Mouse (Mus musculus) heart, embryonic 10.5 days (tissue): ENCODE results near the gene Gfpt1. TPM values are rescaled to one million over a fixed set of nuclear protein-coding genes. Genes with fewer than 3 reads are reported as not detected.
A peak's percentile ranks its signal among the peaks of the same experiment; 100 is the strongest.
"Not testable (repeated sequence)": the region's sequence is repeated elsewhere in the genome, so short reads cannot be mapped to it uniquely, and the experiment has no call there.

Source experiments
- DNase-seq: peaks from one replicate; pipeline ENCODE4 v3.0.0-alpha.2; 2017; ENCODE audit warnings: low spot score
- H3K27ac ChIP-seq: fragments of 300-500 bp; sonication (generic); 2 replicates; pipeline ENCODE4 v1.5.1; 2016; ENCODE audit warnings: mild to moderate bottlenecking
- H3K27me3 ChIP-seq: fragments of 300-500 bp; sonication (generic); 2 replicates; pipeline ENCODE4 v1.6.1; 2016; ENCODE audit warnings: mild to moderate bottlenecking; ENCODE audit not compliant: poor library complexity, insufficient read depth, severe bottlenecking
- H3K36me3 ChIP-seq: fragments of 300-500 bp; sonication (generic); 2 replicates; pipeline ENCODE4 v1.6.1; 2016; ENCODE audit warnings: mild to moderate bottlenecking, moderate library complexity
- H3K4me1 ChIP-seq: fragments of 300-500 bp; sonication (generic); 2 replicates; pipeline ENCODE4 v1.6.1; 2016; ENCODE audit warnings: mild to moderate bottlenecking
- H3K4me3 ChIP-seq: fragments of 300-500 bp; sonication (generic); 2 replicates; pipeline ENCODE4 v1.5.1; 2016; ENCODE audit warnings: mild to moderate bottlenecking, moderate library complexity
- H3K9me3 ChIP-seq: fragments of 300-500 bp; sonication (generic); 2 replicates; pipeline ENCODE4 v1.6.1; 2016; ENCODE audit warnings: mild to moderate bottlenecking, moderate library complexity
- WGBS: fragments of 180-500 bp; shearing (Covaris S2); methylation state at CpG from one replicate; pipeline ENCODE4 v1.1.7; 2016; 5-methylcytosine and 5-hydroxymethylcytosine counted together
- polyA plus RNA-seq: library from polyadenylated mRNA; unstranded; fragments of >200 nt; fragmentation: Nextera tagmentation; extraction: Ambion mirVana; gene quantifications from 2 replicates; pipeline ENCODE4 v1.2.1, GENCODE M21; 2016

The Gfpt1 gene
- polyA plus RNA-seq, 1 experiment from 2014 or later = 18.6 TPM

DNA sequence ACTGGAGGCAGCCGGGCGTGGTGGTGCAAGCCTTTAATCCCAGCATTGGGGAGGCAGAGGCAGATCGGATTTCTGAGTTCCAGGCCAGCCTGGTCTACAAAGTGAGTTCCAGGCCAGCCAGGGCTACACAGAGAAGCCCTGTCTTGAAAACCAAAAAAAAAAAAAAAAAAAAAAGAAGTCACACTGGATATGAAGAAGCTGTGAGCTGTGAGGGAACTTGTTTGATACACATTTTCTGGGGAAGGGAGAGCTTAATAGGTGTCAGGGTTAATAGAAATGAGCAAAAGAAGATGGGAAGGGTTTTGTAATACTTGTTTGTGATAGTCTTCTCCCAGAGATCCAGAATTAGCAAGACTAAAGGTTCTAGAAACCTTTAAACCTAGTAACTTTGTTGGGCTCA is 2.9 kb downstream of the Gfpt1 start:
- Histone ChIP-seq H3K27ac (no peak overlapping the region), H3K27me3 (no peaks in the 10 kb centered on the region), H3K4me1 (peaks cover 14% of the 10 kb centered on the region), H3K9me3 (no peaks in the 10 kb centered on the region), H3K4me3 (no peak overlapping the region), H3K36me3 (peaks cover 26% of the 10 kb centered on the region)
- DNase-seq = no peak
- WGBS = 82% methylated on average over 3 of the region's 3 CpGs

DNA sequence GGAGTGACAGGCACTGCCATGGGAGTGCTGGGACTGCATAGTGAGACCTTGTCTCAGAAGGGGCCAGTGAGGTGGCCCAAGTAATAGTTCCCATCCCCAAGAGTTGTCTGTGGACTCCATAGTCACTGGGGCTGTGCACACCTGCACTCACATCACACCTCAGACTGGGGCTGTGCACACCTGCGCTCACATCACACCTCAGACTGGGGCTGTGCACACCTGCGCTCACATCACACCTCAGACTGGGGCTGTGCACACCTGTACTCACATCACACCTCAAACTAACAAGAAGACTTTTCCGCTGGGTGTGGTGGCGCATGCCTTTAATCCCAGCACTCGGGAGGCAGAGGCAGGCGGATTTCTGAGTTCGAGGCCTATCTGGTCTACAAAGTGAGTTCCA is 6.1 kb downstream of the Gfpt1 start:
- H3K36me3 ChIP-seq = peaks cover 54% of the 10 kb centered on the region
- H3K4me3 ChIP-seq, H3K27ac ChIP-seq, DNase-seq, H3K27me3 ChIP-seq, H3K4me1 ChIP-seq, H3K9me3 ChIP-seq: not testable (repeated sequence)
- WGBS = 92% methylated on average over 7 of the region's 7 CpGs

DNA sequence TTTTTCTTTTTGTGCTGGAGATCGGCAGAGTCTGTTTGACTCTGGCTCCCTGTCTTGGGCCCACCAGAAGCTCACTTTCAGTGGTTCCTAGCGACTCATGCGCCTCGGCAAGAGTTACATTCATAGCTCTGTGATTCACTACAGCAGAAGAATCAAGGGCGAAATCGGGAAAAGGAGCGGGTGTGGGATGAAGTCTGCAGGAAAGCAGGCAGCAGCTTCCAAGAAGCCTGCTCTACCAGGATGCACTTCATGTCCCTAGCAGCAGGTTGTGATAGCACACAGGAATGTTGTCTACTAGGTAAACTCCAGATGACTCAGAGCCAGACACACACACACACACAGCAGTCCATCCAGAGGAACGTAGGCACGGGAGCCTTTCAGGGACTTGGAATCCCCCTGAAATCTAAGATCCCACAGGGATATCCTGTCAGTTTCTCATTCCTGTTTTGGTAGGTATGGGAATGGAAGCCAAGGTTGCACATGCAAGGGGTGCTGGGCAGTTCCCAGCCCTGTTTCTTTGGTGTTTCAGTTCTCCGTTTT is 9.3 kb downstream of the Gfpt1 start:
- Histone ChIP-seq H3K9me3 (no peaks in the 10 kb centered on the region), H3K4me1 (no peaks in the 10 kb centered on the region), H3K36me3 (peaks cover 83% of the 10 kb centered on the region), H3K4me3 (no peak overlapping the region), H3K27ac (no peak overlapping the region), H3K27me3 (no peaks in the 10 kb centered on the region)
- WGBS = 89% methylated on average over 10 of the region's 10 CpGs
- no peak for DNase-seq

DNA sequence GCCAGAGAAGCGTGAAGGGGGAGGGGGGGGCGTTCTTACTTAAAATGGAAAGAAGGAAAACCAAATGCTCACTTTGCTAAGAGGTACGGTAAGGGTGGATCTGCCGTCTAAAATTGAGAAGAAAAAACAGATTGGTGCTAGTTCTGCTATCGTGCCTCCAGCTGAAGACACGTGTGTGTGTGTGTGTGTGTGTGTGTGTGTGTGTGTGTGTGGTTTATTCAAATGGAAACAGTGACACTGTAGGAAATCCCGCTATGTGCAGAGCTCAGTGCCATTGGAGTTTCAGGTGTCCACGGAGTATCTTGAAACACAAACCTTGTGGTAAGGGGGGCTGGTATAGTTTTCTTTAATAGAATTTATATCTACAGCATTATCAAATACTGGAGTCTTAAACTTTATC is 11.5 kb downstream of the Gfpt1 start:
- 90% methylated on average over 8 of the region's 8 CpGs for WGBS
- DNase-seq = no peak
- Histone ChIP-seq H3K27ac (no peak overlapping the region), H3K36me3 (peaks cover 84% of the 10 kb centered on the region), H3K4me1 (no peaks in the 10 kb centered on the region), H3K27me3 (no peaks in the 10 kb centered on the region), H3K4me3 (no peak overlapping the region), H3K9me3 (no peaks in the 10 kb centered on the region)

DNA sequence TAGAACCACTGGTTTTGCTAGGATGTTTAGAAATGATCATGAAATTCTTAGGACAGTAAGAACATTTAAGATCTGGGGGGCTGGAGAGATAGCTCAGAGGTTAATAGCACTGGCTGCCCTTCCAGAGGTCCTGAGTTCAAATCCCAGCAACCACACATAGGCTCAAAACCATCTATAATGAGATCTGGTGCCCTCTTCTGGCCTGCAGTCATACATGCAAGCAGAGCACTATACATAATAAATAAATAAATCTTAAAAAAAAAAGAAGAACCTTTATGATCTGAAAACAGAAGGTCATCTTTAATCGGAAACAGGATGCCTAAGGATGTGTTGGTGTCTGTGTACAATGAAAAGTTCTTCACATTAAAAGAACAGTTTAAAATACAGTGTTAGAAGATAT is 17.1 kb downstream of the Gfpt1 start:
- peaks cover 86% of the 10 kb centered on the region for H3K36me3 ChIP-seq
- no peaks in the 10 kb centered on the region for H3K9me3 ChIP-seq
- H3K4me3 ChIP-seq = no peak overlapping the region
- no peak for DNase-seq
- H3K27me3 ChIP-seq = no peaks in the 10 kb centered on the region
- 87% methylated on average over 1 of the region's 1 CpGs for WGBS
- no peak overlapping the region for H3K27ac ChIP-seq
- no peaks in the 10 kb centered on the region for H3K4me1 ChIP-seq

DNA sequence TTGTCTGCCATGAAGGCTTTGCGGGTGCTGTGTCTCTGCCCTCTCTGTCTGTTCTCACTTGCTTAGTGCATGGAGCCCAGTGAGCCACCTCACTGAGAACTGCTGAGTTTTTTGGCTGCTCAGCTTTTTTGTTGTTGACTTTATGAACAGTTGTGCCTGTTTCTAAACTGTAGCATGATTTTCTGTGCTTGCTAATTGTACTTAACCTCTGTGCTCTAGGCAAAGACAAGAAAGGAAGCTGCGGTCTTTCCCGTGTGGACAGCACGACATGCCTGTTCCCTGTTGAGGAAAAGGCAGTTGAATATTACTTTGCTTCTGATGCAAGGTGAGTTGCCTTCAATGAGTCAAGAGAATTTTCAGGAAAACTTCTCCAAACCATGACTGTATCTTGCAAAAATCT is 20.9 kb downstream of the Gfpt1 start:
- 89% methylated on average over 4 of the region's 4 CpGs for WGBS
- H3K27ac ChIP-seq = no peak overlapping the region
- no peak for DNase-seq
- 0 out of 2 replicates have a peak, but pooled peaks cover 1% of the 10 kb centered on the region for H3K4me1 ChIP-seq
- no peaks in the 10 kb centered on the region for H3K27me3 ChIP-seq
- peaks cover 86% of the 10 kb centered on the region for H3K36me3 ChIP-seq
- H3K9me3 ChIP-seq = no peaks in the 10 kb centered on the region
- no peak overlapping the region for H3K4me3 ChIP-seq

DNA sequence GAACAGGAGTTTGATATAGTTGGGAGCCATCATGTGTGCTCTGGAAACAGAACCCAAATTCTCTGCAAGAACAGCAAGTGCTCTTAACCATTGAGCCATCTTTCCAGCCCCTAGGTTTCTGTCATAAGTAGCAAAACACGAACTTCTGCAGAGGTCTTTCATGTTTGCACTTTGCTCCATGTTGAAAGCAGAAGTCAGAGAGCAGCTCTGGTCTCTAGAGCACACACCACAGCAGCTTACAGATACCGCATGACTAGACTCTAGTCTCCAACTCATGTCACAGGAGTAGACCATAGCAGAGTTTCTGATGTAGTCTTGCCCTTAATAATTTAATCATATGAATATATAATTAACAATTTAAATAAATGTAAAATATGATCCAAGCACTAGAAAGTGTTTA is 25.6 kb downstream of the Gfpt1 start:
- WGBS = 85% methylated on average over 2 of the region's 2 CpGs
- Histone ChIP-seq H3K4me3 (no peak overlapping the region), H3K27ac (no peak overlapping the region), H3K36me3 (peaks cover 89% of the 10 kb centered on the region), H3K27me3 (no peaks in the 10 kb centered on the region), H3K4me1 (peaks cover 22% of the 10 kb centered on the region), H3K9me3 (no peaks in the 10 kb centered on the region)
- no peak for DNase-seq

DNA sequence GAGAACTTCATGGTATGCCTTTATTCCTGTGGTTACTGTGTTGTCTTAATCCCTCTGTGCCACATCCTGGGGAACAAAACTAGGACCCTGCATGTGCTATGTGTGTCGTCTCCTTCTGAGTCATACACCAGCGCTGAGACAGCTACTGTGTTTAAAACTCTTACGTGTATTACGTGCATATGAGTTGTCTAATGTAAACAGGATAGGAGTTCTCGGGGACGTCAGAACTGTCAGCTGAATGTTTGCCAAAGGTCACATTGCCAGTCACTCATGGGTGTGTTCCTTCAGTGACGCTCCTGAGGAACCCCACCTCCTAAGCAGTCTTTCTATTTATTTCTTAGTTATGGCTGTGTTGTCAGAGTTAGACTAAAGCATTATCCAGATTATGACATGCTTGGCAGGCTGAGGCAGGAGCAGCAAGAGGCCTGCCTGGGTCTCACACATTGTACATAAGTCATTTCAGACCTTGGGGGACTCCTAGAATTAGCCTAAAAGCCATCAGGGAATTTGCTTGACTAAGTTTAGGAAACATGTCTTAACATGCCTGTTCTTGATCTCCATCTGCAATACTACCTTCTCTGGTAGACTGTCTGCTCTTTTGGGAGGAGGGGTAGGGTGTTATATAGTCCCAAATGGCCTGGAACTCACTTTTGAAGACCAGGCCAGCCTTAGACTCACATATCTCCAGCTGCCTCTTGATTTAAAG is 26.7 kb downstream of the Gfpt1 start:
- no peak for DNase-seq
- peaks cover 84% of the 10 kb centered on the region for H3K36me3 ChIP-seq
- no peaks in the 10 kb centered on the region for H3K9me3 ChIP-seq
- 73% methylated on average over 7 of the region's 7 CpGs for WGBS
- peaks cover 33% of the 10 kb centered on the region for H3K4me1 ChIP-seq
- H3K27ac ChIP-seq = no peak overlapping the region
- no peak overlapping the region for H3K4me3 ChIP-seq
- H3K27me3 ChIP-seq = no peaks in the 10 kb centered on the region

DNA sequence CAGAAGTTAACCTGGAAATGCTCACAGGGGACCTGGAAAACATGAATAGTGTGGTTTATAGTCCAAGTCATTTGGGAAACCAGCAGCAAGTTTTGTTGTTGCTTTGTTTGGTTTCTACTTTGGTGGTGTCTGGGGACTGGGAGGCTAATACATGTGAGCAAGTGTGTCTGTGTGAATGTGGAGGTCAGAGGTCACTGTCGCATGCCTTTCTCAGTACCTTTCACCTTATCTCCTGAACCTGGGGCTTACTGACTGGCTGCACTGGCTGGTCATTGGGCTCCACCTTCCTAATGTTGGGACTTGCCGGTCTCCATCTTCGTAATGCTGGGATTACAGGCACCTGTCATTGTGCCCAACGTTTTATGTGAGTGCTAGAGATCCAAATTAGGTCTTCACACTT is 28.0 kb downstream of the Gfpt1 start:
- peaks cover 40% of the 10 kb centered on the region for H3K4me1 ChIP-seq
- no peaks in the 10 kb centered on the region for H3K9me3 ChIP-seq
- DNase-seq = no peak
- H3K27me3 ChIP-seq = no peaks in the 10 kb centered on the region
- peaks cover 73% of the 10 kb centered on the region for H3K36me3 ChIP-seq
- WGBS = 87% methylated on average over 4 of the region's 4 CpGs
- no peak overlapping the region for H3K4me3 ChIP-seq
- no peak overlapping the region for H3K27ac ChIP-seq

DNA sequence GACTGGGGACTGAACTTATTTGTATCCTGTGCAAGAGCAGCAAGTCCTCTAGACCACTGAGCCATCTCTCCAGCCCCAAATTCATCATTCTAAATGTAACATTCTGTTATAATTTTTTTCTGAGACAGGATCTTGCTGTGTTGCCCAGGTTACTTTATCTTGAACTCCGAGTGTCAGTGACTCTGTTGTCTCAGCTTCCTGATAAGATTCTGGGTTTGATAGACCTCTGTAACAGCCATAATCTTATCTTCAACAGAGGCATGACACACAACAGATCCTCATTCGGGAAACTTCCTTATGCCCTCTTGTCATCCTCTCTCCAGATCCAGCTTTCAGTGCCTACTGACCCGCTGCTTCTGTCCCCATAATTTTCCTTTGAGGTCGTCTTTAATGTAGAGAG is 30.1 kb downstream of the Gfpt1 start:
- Histone ChIP-seq H3K27ac (no peak overlapping the region), H3K36me3 (peaks cover 72% of the 10 kb centered on the region)
- WGBS = 16% methylated on average over 4 of the region's 4 CpGs

DNA sequence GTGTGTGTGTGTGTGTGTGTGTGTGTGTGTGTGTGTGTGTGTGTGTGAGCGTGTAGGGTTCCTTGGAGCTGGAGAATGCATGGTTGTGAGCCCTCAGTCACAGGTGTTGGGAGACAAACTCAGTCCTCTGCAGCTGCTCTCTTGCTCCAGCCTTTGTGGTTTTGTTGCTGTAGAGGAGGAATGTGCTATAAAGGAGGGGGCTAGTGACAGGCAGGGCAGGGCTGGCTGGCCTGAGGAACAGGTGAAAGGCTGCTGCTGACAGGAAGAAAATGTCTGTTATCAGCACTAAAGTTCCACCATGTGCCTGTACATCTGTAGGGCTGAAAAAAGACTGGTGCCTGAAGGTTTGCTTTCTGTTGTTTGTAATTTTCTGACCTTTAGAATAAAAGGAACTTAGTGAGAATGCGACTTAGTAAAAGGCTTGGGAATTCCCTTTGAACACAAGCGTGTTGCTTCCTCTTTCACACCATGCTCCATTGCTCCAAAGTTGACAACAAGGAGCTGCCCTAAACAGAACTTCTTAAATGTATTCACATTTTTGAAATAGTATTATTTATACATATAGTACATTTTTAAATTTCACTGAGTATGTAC is 32.5 kb downstream of the Gfpt1 start:
- Histone ChIP-seq H3K4me3 (0 out of 2 replicates have a peak overlapping the region, but pooled peaks have one; percentile 0), H3K27ac (peak overlapping the region; percentile 3; the same call in 1 of the 2 replicates), H3K4me1 (peaks cover 33% of the 10 kb centered on the region), H3K27me3 (no peaks in the 10 kb centered on the region), H3K9me3 (no peaks in the 10 kb centered on the region), H3K36me3 (peaks cover 65% of the 10 kb centered on the region)
- peak; percentile 83 for DNase-seq
- WGBS = 54% methylated on average over 3 of the region's 3 CpGs

More for the DNA sequence above, 30.1 kb downstream of the Gfpt1 start:
- DNase-seq = no peak
- H3K4me1 ChIP-seq = peaks cover 44% of the 10 kb centered on the region
- no peaks in the 10 kb centered on the region for H3K9me3 ChIP-seq
- H3K27me3 ChIP-seq = no peaks in the 10 kb centered on the region
- no peak overlapping the region for H3K4me3 ChIP-seq

DNA sequence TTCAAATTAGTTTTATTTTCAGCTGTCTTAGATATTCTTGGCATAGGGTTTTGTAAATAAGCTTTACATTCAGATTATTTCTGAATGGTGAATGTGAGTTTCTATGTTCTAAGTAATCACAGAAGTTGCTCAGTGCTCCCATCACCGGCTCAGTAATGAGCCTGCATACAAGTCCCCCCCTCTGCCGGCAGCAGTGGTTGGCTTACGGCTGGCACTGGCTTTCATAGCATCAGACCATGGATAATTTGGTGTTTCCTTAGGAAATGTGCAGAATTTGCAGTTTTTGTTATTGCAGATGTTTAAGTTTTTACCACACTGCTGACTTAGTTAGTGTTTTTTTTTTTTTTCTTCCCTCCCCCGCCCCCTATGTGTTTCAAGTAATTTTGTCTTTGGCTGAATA is 36.8 kb downstream of the Gfpt1 start:
- no peak overlapping the region for H3K27ac ChIP-seq
- no peak overlapping the region for H3K4me3 ChIP-seq
- H3K27me3 ChIP-seq = no peaks in the 10 kb centered on the region
- no peak for DNase-seq
- H3K4me1 ChIP-seq = peaks cover 11% of the 10 kb centered on the region
- H3K36me3 ChIP-seq = peaks cover 76% of the 10 kb centered on the region
- WGBS = 80% methylated on average over 4 of the region's 4 CpGs
- no peaks in the 10 kb centered on the region for H3K9me3 ChIP-seq

DNA sequence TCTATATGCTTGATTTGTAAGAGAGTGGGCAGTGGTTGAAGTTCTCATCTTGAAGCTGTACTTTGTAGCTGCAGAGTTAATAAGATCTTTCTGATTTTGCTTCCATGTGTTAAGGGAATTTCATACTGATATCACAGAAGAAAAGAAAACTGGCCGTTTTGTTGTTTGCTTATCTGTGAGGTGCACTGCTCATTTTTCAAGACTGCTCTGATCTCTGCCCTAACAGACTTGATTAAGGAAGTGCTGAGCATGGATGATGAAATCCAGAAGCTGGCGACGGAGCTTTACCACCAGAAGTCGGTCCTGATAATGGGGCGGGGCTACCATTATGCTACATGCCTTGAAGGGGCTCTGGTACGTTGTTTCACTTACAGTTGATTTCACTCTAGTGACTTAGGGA is 42.4 kb downstream of the Gfpt1 start:
- peaks cover 94% of the 10 kb centered on the region for H3K36me3 ChIP-seq
- no peaks in the 10 kb centered on the region for H3K4me1 ChIP-seq
- no peak for DNase-seq
- 44% methylated on average over 6 of the region's 6 CpGs for WGBS
- H3K27me3 ChIP-seq = no peaks in the 10 kb centered on the region
- H3K4me3 ChIP-seq = no peak overlapping the region
- no peak overlapping the region for H3K27ac ChIP-seq
- H3K9me3 ChIP-seq = no peaks in the 10 kb centered on the region
